Mouse (Mus musculus) lung, postnatal 0 days (tissue): Measurements from ENCODE around the gene Rpl31. TPM values are rescaled to one million over a fixed set of nuclear protein-coding genes. Genes with fewer than 3 reads are reported as not detected.

ENCODE experiments used
- ATAC-seq: fragments of 200-750 bp; cut with Nextera tagmentation; 2 replicates; pipeline ENCODE4 v1.8.0; 2017; ENCODE audit warnings: moderate library complexity
- DNase-seq: peaks from one replicate; pipeline ENCODE4 v3.0.0-alpha.2; 2016; ENCODE audit warnings: low spot score
- H3K27ac ChIP-seq: fragments of 300-500 bp; sonication (generic); 2 replicates; pipeline ENCODE4 v1.5.1; 2014; ENCODE audit warnings: antibody characterized with exemption, mild to moderate bottlenecking, low read length, mixed read lengths
- H3K27me3 ChIP-seq: fragments of 300-500 bp; sonication (generic); replicated peaks from 2 replicates; pipeline ENCODE4 v1.6.1; 2014; ENCODE audit warnings: low read length, mixed read lengths; ENCODE audit not compliant: insufficient read depth
- H3K36me3 ChIP-seq: fragments of 300-500 bp; sonication (generic); 2 replicates; pipeline ENCODE4 v1.6.1; 2014; ENCODE audit warnings: low read length, mixed read lengths; ENCODE audit not compliant: insufficient read depth
- H3K4me1 ChIP-seq: fragments of 300-500 bp; sonication (generic); 2 replicates; pipeline ENCODE4 v1.6.1; 2014; ENCODE audit warnings: antibody characterized with exemption, low read depth, low read length, mixed read lengths; ENCODE audit not compliant: insufficient read depth
- H3K4me2 ChIP-seq: fragments of 300-500 bp; sonication (generic); replicated peaks from 2 replicates; pipeline ENCODE4 v1.6.1; 2014; ENCODE audit warnings: low read depth, mild to moderate bottlenecking, low read length, moderate library complexity, mixed read lengths
- H3K4me3 ChIP-seq: fragments of 300-500 bp; sonication (generic); 2 replicates; pipeline ENCODE4 v1.5.1; 2014; ENCODE audit warnings: low read depth, low read length
- H3K9ac ChIP-seq: fragments of 300-500 bp; sonication (generic); replicated peaks from 2 replicates; pipeline ENCODE4 v1.6.1; 2014; ENCODE audit warnings: low read depth, mild to moderate bottlenecking
- H3K9me3 ChIP-seq: fragments of 300-500 bp; sonication (generic); 2 replicates; pipeline ENCODE4 v1.6.1; 2016; ENCODE audit warnings: low read length, mixed read lengths
- CTCF ChIP-seq: IDR thresholded peaks from 2 replicates; pipeline ENCODE4 v1.5.1; 2016; ENCODE audit warnings: antibody characterized with exemption, mild to moderate bottlenecking
- EP300 ChIP-seq: IDR thresholded peaks from 2 replicates; pipeline ENCODE4 v1.6.1; 2016; ENCODE audit warnings: antibody characterized with exemption, mild to moderate bottlenecking, control low read depth
- WGBS: fragments of 180-500 bp; shearing (Covaris S2); extraction: QIAGEN DNeasy Blood & Tissue Kit; methylation state at CpG from one replicate; pipeline ENCODE4 v1.1.7; 2014; 5-methylcytosine and 5-hydroxymethylcytosine counted together
- polyA plus RNA-seq: library from polyadenylated mRNA; unstranded; fragments of >200 nt; fragmentation: Nextera tagmentation; extraction: Ambion mirVana; gene quantifications from 2 replicates; pipeline ENCODE4 v1.2.1, GENCODE M21; 2015

The Rpl31 gene
- polyA plus RNA-seq, 1 experiment from 2014 or later = 423 TPM

DNA sequence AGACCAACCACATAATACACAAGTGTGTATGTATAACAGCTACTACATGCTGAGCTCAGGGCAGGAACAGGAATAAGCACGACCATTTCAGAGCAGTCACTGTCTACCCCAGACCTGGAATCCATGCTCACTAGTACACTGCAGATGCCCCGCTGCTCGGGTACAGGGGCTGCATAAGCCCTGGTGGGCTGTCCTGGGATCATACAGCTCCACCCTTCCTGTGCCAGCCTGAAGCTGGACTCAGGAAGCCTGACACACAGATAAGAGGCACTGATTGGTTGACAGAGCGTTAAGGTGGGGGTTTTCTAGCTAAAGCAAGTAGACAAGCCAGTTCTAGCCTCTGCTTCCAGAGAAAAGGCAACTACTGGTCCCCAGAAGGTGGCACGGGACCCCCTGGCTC, 11.4 kb downstream of the Rpl31 start:
- DNase-seq (no peak), ATAC-seq (peak; percentile 85)
- Histone ChIP-seq H3K27me3 (no peaks in the 10 kb centered on the region), H3K36me3 (peaks cover 8% of the 10 kb centered on the region; the same call in 1 of the 2 replicates), H3K9me3 (no peaks in the 10 kb centered on the region), H3K4me3 (no peak overlapping the region), H3K4me1 (no peaks in the 10 kb centered on the region), H3K9ac (no peak overlapping the region), H3K27ac (no peak overlapping the region), H3K4me2 (no peak overlapping the region)
- WGBS = 44% methylated on average over 5 of the region's 5 CpGs
- peak; percentile 62 for TF ChIP-seq EP300
- peak; percentile 14; the same call in 1 of the 2 replicates for TF ChIP-seq CTCF

DNA sequence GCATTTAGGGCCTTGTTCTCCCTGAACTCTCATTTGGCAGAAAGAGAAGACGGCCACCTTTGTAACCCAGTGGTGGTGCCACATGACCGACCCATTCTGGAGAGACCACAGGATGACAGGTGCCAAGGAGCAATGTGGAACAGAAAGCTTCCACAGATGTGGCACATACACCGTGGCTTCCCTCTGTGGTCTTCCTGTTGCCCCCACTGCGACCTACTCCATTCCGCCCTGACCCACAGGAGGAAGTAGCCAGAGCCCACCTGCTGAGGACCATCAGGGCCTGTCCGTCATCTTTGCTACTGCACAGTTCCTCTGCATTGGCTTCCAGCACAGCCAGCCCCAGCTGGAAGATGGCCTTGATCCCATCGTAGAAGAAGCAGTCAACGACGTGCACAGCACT, 13.4 kb downstream of the Rpl31 start:
- peaks cover 13% of the 10 kb centered on the region; the same call in 1 of the 2 replicates for H3K36me3 ChIP-seq
- DNase-seq (no peak), ATAC-seq (no peak)
- no peaks in the 10 kb centered on the region for H3K4me1 ChIP-seq
- H3K4me3 ChIP-seq = no peak overlapping the region
- H3K27ac ChIP-seq = no peak overlapping the region
- H3K27me3 ChIP-seq = no peaks in the 10 kb centered on the region
- 91% methylated on average over 9 of the region's 9 CpGs for WGBS
- no peak overlapping the region for H3K4me2 ChIP-seq
- H3K9me3 ChIP-seq = no peaks in the 10 kb centered on the region
- no peak for TF ChIP-seq EP300
- TF ChIP-seq CTCF = no peak
- H3K9ac ChIP-seq = no peak overlapping the region

DNA sequence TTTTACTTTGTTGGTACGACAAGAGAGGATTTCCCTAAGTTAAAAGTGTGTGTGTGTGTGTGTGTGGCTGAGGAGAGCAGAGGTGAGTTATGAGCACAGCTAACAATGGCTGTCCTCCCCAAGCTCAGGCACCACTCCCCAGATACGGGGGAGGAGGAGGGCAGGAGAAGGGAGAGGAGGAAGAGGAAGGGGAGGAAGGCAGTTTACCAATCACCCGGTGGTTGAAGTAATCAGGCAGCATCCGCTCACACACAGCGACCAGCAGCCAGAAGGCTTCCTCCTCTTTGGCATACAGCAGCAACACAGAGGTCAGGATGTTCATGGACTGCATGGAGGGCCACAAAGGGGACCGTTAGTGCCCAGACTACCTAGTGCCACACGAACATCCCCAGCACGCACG, 17.3 kb downstream of the Rpl31 start:
- Histone ChIP-seq H3K36me3 (peaks cover 13% of the 10 kb centered on the region; the same call in 1 of the 2 replicates), H3K27me3 (no peaks in the 10 kb centered on the region), H3K4me1 (no peaks in the 10 kb centered on the region), H3K9ac (no peak overlapping the region), H3K9me3 (no peaks in the 10 kb centered on the region), H3K27ac (no peak overlapping the region), H3K4me2 (no peak overlapping the region), H3K4me3 (no peak overlapping the region)
- no peak for DNase-seq
- TF ChIP-seq CTCF (no peak), EP300 (no peak)
- ATAC-seq = no peak
- WGBS = 71% methylated on average over 9 of the region's 9 CpGs

DNA sequence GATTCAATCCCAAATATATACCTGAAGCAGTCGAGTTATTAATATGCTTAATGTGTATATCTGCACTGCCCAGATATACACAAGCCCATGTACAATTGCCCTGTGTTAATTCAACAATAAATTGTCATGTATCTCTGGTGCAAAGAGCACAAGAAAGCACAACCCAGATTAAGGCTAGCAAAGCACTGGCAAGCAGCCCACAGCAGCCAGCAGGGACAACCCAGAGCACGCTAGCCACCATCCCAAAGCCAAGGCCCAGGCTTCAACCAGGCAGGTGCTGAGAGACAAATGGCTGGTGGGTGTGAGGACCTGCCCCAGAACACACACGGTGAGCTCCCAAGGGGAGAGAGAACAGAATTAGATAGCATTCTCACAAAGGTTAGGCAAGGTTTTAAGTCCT, 18.8 kb downstream of the Rpl31 start:
- H3K27ac ChIP-seq = no peak overlapping the region
- TF ChIP-seq CTCF (no peak), EP300 (no peak)
- H3K27me3 ChIP-seq = no peaks in the 10 kb centered on the region
- no peaks in the 10 kb centered on the region for H3K9me3 ChIP-seq
- no peak overlapping the region for H3K4me2 ChIP-seq
- no peak overlapping the region for H3K9ac ChIP-seq
- DNase-seq = no peak
- H3K4me1 ChIP-seq = no peaks in the 10 kb centered on the region
- 67% methylated on average over 3 of the region's 3 CpGs for WGBS
- H3K36me3 ChIP-seq = peaks cover 5% of the 10 kb centered on the region; the same call in 1 of the 2 replicates
- no peak overlapping the region for H3K4me3 ChIP-seq
- no peak for ATAC-seq

- H3K9ac ChIP-seq = no peak overlapping the region
- 78% methylated on average over 4 of the region's 4 CpGs for WGBS
- no peaks in the 10 kb centered on the region for H3K4me1 ChIP-seq
- ATAC-seq (no peak), DNase-seq (no peak)
- no peak overlapping the region for H3K27ac ChIP-seq
- peaks cover 5% of the 10 kb centered on the region; the same call in 1 of the 2 replicates for H3K36me3 ChIP-seq
- no peak overlapping the region for H3K4me3 ChIP-seq
- no peaks in the 10 kb centered on the region for H3K9me3 ChIP-seq
- TF ChIP-seq EP300 = no peak
- TF ChIP-seq CTCF = no peak
- H3K4me2 ChIP-seq = no peak overlapping the region
- no peaks in the 10 kb centered on the region for H3K27me3 ChIP-seq
These were observed 19.9 kb downstream of the Rpl31 start for GRCm38 (mm10) chr1:39387497-39387896.

- no peak overlapping the region for H3K27ac ChIP-seq
- H3K9me3 ChIP-seq = no peaks in the 10 kb centered on the region
- peaks cover 5% of the 10 kb centered on the region; the same call in 1 of the 2 replicates for H3K36me3 ChIP-seq
- 73% methylated on average over 2 of the region's 2 CpGs for WGBS
- no peaks in the 10 kb centered on the region for H3K4me1 ChIP-seq
- TF ChIP-seq EP300 (no peak), CTCF (no peak)
- H3K4me2 ChIP-seq = no peak overlapping the region
- H3K4me3 ChIP-seq = no peak overlapping the region
- DNase-seq (no peak), ATAC-seq (no peak)
- no peaks in the 10 kb centered on the region for H3K27me3 ChIP-seq
- no peak overlapping the region for H3K9ac ChIP-seq
These were observed 20.5 kb downstream of the Rpl31 start for GRCm38 (mm10) chr1:39388163-39388562.

DNA sequence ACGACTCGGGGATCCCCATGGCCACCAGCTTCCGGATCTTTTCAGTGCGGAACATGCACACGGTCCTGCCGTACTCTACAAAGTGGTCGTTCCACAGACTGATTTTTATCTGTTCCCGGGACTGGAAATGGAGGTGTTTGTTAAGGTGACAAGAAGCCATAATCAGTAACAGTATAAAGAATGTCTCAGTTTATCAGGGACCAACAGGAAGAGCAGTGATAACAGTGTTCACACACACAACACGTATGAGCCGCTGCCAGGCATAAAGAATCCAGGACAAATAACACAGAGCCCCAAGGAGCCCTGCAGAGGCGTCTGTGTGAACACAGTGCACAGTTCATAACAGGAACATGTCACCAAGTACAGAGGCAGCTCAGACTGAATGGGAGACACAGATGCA, 21.7 kb downstream of the Rpl31 start:
- H3K9ac ChIP-seq = no peak overlapping the region
- H3K9me3 ChIP-seq = no peaks in the 10 kb centered on the region
- DNase-seq = no peak
- no peak for TF ChIP-seq EP300
- no peak for TF ChIP-seq CTCF
- H3K4me2 ChIP-seq = no peak overlapping the region
- 78% methylated on average over 11 of the region's 11 CpGs for WGBS
- H3K4me1 ChIP-seq = no peaks in the 10 kb centered on the region
- no peak overlapping the region for H3K4me3 ChIP-seq
- ATAC-seq = no peak
- peaks cover 3% of the 10 kb centered on the region; the same call in 1 of the 2 replicates for H3K36me3 ChIP-seq
- no peaks in the 10 kb centered on the region for H3K27me3 ChIP-seq
- H3K27ac ChIP-seq = no peak overlapping the region
